Mouse (Mus musculus) C2C12 (cell line): ENCODE data around the gene Qrich2.

Experiments used
- CEBPB ChIP-seq: IDR thresholded peaks from one replicate; pipeline ENCODE4 v1.6.1; 2011; ENCODE audit warnings: low read depth, mild to moderate bottlenecking, control low read depth, moderate library complexity
- CTCF ChIP-seq: IDR thresholded peaks from one replicate; pipeline ENCODE4 v1.5.1; 2011; ENCODE audit not compliant: control insufficient read depth, insufficient read depth, insufficient read length
- MAX ChIP-seq: IDR thresholded peaks from one replicate; pipeline ENCODE4 v1.6.1; 2011; ENCODE audit warnings: mild to moderate bottlenecking, control low read depth
- MYOD1 ChIP-seq: IDR thresholded peaks from one replicate; pipeline ENCODE4 v1.6.1; 2011; ENCODE audit warnings: low read depth; ENCODE audit not compliant: control insufficient read depth, insufficient read length
- MYOG ChIP-seq: IDR thresholded peaks from one replicate; pipeline ENCODE4 v1.6.1; 2011; ENCODE audit not compliant: control insufficient read depth, insufficient read length; ENCODE audit errors: extremely low read depth
- USF1 ChIP-seq: IDR thresholded peaks from one replicate; pipeline ENCODE4 v1.6.1; 2011; ENCODE audit warnings: low read depth, mild to moderate bottlenecking, control low read depth, moderate library complexity

DNA sequence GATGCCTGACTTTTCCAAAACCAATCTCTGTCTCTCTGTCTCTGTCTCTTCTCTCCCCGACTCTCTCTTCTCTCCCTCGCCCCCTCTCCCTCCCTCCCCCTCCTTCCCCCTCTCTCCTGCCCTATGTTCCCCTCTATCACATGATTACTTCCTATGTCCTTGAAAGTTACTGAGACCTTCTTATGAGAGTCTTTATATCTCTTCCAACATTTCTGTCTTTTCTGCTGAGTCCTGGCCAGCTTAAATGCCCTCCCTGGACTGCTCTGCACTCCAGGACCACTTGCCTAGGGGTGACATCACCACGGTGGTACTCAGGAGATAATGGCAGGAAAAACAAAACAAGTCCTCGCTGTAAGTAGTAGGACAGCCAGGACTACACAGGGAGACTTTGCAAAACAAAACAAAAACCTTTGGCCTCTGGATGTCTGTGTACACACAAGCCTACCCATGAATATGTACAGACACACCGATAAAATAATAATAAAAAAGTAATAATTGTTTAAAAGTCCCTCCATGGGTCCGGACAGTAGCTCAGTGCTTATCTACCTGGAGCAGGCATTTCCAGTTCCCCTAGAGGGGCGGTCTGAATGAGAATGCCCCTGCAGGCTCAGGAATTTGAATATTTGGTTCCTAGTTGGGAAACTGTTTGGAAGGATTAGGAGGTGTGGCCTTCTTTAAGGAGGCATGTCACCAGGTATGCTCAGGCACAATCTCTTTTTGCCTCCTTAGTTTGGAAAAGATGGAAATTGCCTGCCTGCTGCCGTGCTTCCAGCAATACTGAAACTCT is 41.2 kb downstream of the Qrich2 start:
- TF ChIP-seq CTCF, result no peak
- TF ChIP-seq USF1, result no peak
- no peak for TF ChIP-seq MYOD1
- no peak for TF ChIP-seq MAX
- TF ChIP-seq CEBPB, result no peak
- TF ChIP-seq MYOG, result no peak
